Mouse (Mus musculus) frontal cortex, postnatal 14 days (tissue): ENCODE measurements around the gene Cyp20a1.
A peak's percentile ranks its signal among the peaks of the same experiment; 100 is the strongest.

Experiments
- DNase-seq, 2 experiments: peaks; one replicate each; pipeline ENCODE4 v3.0.0; 2022; ENCODE audit warnings: low spot score in 2 of 2

The Cyp20a1 gene

DNA sequence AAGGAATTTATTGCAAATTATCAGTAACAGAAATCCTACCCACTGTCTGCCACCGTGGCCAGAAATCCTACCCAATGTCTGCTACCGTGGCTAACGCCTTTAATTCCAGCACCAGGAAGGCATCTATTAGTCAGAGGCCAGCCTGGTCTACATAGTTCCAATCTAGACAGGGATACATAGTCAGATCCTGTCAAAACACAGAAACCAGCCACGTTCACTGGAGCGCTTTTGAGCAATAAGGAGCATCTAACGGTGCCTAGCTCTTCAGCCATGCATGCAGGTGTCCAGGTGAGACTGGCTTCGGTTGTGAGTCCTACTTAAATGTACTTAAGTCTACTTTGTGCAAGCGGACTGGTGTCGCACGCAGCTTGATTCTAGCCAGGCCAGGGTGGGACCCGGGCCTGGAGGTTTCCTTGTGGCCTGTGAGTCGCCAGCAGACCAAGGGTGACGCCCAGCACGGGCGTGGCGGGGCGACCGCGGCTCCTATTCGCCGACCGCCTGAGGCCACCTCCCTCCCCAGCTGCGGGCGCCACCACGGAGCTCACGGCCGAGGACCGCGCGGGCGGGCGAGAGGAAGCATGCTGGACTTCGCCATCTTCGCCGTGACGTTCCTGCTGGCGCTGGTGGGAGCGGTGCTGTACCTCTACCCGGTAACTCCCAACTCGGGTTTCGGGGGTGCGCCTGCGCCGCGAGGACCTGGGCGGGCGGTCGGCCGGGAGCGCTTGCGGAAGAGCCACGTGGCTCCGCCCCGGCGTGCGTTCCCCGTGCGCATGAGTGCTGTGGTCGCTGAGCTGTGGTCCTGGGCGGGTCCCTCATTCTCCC, at the start of gene Cyp20a1:
Gene Cyp20a1 (plus strand): TSS at position 516 of the 822 bp plus-strand sequence.
- DNase-seq = peak; percentile 86 to 87

DNA sequence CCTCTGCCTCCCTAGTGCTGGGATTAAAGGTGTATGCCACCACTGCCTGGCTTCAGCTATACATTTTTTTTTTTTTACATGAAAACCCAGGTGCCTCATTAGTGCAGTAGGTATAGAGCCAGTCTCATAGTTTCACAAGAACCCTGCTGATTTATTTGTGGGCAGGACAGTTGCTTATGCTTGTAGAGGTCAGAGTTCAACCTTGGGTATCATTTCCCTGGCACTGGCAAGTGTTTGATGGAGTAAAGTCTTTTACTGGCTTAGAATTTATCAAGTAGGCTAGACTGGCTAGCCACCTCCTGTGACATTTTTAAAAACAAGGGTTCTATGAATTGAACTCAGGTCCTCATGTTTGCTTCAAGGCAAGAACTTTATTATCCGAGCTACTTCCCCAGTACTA, 49.2 kb upstream of the Cyp20a1 start:
- no peak for DNase-seq

DNA sequence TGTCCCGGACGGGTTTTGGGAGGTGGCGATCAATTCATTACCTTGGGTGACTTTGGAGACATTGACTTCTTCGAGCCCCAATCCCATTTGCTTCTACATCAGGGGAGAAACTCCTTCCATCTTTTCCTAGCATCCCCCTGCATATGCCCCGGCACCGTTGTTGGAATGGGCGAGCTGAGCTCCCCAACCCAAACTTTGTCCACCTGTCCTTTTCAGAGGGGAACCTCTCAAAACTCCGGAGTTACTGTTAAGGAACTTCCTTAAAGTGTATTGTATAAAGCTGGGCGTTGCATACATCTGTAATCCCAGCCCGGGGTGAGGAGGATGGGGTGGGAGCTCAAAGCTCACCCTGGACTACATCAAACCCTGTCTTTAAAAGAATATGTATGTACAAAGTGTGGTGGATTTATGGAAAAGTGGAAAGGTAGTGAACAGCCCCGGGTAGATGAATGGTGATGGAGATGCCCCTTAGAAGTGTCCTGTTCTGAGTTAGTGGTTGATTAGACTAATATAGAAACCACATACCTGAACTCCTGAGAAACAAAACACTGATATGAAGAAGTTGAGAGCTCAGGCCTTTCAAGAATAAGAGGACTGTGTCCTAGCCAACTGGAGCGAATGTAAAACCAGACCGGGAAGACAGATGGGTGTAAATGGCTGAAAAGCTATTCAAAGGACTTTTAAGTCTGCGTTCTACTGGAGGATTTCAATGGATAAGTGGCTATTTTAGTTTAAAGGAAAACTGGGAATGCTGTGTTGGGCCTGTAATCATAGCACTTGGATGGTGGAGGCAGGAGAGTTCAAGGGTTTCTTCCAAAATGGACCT, 720 bp downstream of the Cyp20a1 start:
- no peak for DNase-seq

DNA sequence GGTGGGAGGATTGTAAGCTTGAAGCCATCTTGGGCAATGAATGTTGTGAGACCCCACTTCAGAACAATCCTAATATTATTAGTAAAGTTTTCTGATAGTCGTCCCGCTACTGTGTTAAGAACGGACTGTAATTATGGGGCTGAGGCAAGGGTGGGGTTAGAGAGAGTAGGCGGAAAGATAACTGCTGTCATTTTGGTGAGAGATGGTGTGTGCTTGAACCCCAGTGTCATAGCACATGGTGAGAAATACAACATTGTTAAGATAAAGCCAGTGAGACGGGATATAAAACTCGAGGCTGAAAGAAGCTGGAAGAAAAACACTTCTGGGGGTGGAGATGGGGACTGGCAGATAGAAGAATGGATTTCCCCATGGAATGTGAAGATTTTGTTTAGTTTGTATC, 1.5 kb downstream of the Cyp20a1 start:
- DNase-seq = no peak

DNA sequence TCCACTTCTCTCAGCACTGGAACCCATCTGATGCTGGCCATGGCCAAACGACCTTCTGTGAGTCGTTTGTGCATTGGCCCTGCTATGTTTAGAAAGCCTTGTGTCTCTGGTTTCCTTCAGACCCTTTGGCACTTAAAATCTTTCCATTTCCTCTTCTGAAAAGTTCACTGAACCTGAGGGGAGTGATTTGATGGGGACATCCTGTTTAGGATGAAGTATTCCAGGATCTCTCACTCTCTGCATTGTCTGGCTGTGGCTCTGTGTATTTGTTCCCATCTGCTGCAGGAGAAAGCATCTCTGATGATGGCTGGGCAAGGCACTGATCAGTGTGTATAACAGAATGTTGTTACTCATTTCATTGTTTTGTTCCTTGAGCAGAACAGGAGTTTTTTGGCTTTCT, 2.6 kb downstream of the Cyp20a1 start:
- DNase-seq = no peak

DNA sequence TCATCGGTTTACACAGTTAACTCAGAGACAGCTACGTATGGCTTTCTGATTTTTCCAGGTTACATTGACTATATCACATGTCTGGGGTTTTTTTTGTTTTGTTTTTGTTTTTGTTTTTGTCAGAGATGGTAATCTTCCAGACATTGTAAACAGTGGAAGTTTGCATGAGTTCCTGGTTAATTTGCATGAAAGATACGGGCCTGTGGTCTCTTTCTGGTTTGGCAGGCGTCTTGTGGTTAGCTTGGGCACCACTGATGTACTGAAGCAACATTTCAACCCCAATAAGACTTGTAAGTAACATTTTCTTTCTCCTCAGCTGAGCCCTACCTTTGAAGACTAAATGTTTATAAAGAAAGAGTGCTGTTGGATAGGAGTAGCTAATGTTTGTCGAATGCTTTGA, 9.7 kb downstream of the Cyp20a1 start:
- DNase-seq = no peak

DNA sequence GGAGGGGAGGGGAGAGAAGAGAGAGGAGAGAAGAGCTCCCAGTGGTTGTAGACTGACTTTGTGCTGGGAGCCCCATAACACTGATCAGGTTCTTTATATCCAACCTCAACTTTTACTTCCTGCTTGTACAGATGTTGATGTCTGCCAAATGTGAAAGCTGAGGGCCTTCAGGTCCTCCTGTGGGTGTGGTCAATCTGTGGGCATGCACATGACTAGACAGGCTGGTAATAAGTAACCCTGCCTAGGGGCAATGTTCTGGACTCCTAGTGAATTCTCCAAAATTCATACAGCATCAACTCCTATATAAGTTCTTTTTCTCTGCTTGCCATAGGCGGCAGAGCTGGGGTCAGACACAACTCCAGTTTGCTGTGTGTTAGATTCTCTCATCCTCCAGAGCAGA, 18.5 kb downstream of the Cyp20a1 start:
- DNase-seq = no peak

DNA sequence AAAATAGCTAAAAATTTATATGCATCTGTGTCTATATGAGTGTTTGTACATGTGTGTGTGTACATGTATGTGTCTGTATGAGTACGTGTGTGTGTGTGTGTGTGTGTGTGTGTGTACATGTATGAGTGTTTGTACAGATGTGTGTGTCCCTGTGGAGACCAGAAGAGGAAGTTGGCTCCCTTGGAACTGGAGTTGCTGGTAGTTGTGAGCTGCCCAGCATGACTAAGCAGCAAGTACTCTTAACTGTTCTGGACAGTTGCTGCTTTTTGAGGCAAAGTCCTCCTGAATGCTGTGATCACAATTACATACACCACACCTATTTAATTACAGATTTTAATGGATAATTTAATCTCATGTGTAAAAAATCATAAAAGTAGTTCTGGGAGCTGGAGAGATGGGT, 33.4 kb downstream of the Cyp20a1 start:
- no peak for DNase-seq

DNA sequence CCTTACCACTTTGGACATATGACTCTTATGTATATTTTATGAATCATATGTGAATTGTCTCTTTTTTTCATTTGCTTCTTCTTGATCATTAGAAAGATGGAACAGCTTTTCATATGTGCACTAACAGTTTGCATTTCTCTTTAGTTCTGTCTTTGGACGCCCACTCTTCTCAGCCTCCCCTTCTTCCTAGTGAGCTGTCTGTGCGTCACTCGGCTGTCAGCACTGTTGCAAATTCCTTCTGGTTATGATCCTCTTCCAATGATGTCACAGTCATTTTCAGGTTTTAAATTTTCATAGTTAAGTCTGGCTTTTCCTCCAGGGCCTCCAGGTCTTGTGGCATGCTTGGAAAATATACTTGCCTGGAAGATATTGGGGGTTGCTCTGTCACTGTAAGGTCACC, 38.8 kb downstream of the Cyp20a1 start:
- no peak for DNase-seq

DNA sequence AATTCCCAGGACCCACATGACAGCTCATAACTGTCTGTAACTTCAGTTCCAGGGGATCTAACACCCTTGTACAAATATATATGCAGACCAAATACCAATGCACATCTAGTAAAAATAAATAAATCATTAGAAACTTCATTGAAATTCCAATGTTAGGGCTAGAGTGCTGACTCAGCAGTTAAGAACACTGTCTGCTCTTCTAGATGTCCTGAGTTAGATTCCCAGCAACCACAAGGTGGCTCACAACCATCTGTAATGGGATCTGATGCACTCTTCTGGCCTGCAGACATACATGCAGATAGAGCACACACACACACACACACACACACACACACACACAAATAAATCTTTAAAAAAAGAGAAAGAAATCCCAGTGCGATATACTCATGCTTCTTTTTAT, 61.7 kb downstream of the Cyp20a1 start:
- DNase-seq = no peak

DNA sequence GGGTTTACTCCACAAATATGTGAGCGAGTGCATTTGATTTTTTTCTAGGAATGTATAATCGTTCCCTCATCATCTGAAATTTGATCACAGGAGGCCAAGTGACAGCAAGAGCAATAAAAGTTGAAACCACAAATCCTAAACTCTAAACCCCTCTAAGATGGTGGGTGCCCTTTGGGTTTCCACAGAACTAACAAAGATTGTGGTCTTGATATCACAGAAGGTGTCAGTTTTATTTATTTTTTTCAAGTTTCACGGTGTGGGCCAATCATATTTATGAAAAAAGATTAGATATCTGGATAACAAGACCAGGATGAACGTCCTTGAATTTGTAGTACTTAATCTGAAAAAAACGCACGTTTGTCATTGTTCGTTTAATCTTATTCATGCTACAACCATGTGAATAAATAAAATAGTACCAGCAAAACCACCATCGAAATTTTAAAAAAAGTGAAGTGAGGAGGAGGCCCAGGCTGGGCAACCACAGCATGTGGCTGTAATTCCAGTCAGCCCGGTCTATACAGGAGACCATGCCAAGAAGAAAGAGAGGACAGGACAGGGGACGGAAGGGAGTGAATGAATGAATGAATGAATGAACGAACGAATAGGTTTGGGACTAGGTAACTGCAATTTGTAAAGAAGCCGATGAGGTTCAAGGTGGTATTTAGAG, 65.5 kb downstream of the Cyp20a1 start:
- no peak for DNase-seq

DNA sequence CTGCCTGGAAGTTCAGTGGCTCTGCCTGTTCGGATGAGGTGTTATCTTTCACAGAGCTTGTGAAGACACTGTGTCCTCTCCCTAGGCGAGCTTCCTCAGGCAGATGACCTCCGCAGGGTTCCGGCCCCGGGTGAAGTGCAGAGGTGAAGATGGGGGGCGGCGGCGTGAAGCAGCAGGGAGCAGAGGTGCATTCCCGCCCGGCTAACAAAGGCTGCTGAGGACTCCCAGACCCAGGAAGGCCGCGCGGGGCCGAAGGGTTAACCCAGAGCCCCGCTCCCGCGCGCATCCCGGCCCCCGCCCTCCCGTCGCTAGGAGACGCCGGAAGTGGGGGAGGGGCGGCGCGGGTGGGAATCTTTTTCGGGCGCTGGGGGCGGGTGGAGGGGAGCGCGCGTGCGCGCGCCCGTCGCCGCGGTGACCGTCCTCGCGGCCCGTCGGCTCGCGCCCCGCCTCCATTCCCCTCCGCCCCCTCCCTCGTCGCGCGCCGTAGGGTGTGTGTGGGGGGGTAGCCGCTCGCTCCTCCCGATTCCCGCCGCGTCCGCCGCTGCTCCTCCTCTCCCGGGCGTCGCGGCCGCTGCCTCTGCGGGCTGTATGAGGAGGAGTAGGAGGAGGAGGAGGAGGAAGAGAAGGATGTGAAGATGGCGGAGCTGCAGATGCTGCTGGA, 66.2 kb downstream of the Cyp20a1 start, which contains the start of gene Abi2:
Gene Abi2 (plus strand): TSS at position 452 of the 661 bp plus-strand sequence.
- peak; percentile 86 for DNase-seq

DNA sequence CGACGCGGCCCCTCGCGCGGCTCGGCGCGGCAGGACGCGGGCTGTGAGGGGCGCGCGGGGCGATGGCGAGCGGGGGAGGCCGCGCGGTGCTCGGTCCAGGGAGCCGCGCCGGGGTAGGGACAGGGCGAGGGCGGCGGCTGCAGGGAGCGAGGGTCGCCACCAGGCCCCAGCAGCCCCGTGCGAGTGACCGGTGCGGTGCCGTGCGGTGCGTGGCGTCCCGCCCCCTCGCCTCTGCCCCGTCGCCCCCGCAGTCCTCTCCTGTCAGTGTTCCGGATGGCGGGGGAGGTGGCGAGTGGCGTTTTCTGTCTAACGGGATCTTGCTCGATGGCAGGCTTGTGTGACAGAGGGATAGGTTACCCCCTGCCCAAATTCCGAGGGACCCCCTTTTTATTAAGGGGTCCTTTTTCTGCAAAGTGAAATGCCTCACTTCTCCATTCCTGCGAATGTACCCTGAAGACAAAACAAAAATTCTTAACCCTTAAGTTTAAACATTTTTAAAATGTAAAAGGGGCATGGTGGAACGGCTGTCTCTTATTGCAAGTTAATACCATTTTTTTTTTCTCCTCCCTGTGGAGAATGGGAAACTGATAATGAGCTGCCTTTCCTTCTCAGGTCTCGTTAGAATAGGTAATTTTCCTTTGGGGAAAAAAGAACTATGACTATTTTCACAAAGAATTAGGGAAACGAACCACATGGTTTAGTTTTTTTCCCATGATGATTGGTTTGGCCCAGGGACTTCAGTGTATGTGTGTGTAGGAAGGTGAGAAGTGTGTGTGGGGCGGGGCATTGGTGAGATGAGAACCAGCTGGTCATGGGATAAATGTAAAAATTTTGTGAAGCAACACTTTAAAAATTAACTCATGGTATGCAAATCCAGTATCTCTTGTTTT, 67.0 kb downstream of the Cyp20a1 start:
- peak; percentile 19 to 35 for DNase-seq

DNA sequence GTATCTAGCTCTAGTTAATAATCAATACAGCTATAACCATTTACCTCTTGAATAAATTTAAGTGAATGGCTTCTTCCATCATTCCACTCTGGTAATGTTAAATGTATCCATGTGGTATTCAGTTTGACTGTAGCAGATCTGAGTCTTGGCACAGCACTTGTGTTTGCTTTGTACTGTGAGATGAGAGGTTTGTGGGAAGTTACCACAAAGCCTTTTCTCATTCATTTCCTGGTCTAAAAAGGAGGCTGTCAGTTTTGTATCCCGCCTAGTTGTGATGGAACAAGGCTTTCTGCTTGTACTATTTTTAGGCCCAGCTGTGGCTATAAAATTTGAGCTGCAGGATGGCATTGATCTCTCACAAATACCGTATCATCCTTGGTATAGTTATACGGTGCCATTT, 73.6 kb downstream of the Cyp20a1 start:
- no peak for DNase-seq

DNA sequence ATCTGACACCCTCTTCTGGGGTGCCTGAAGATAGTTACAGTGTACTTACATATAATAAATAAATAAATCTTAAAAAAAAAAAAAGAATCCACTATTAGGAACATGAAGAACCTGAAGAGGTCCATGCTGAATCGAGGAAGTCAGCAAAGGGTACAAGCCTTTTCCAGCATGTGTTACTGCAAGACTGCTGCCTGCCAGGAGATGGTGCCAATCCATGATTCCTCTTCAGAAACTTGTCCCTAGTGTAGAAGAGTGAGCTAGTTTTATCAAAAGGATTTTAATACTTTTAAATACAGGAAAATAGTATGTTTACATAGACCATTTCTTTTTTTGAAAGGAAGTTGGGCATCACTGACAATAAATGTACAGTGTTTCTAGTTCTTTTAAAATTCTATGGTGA, 80.8 kb downstream of the Cyp20a1 start:
- no peak for DNase-seq

DNA sequence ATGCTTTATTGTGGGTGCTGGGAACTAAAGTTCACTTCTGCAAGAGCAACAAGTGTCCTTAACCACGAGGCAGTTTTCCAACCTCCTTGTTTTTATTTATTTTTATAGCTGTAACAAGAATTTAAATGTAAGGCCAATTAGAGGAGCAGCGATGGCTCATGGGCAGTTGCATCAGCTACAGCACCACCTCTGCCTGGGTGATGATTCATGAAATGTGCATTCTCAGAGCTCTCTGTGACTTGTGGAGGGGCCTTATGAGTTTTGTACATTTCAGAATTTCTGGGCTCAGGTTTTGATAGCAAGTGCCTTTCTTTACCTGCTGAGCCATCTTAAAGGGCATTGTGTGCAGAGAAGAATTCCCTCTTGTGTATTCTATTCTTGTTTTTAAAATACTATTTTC, 85.2 kb downstream of the Cyp20a1 start:
- DNase-seq = no peak

DNA sequence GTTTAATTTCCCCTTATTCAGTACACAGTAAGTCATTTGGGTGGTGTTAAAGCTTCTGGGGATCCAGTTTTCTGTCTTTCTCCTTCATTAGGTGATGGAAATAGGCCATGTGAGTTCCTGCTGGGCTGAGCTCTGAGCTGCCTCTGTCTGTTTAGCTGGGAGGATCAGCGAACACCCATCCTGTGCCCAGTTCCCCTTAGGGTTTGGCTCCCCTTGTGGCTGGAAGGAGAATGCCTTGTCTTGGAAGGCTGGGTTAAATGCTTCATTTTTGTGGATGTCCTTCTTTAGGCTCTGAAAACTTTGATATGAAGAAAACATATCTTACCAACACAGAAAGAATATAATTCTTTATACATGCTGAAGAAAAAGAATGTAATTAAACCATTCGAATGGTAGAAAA, 85.8 kb downstream of the Cyp20a1 start:
- no peak for DNase-seq

DNA sequence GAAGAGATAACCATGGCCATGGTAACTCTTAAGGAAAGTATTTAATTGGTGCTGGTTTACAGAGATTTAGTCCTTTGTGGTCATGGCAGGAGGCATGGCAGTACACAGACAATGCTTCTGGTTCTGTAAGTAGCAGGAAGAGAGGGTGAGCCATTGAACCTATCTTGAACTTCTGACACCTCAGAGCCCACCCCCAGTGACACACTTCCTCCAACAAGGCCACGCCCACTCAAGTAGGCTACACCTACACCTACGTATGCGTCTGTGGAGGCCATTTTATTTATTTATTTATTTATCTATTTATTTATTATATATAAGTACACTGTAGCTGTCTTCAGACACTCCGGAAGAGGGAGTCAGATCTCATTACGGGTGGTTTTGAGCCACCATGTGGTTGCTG, 88.4 kb downstream of the Cyp20a1 start:
- no peak for DNase-seq

DNA sequence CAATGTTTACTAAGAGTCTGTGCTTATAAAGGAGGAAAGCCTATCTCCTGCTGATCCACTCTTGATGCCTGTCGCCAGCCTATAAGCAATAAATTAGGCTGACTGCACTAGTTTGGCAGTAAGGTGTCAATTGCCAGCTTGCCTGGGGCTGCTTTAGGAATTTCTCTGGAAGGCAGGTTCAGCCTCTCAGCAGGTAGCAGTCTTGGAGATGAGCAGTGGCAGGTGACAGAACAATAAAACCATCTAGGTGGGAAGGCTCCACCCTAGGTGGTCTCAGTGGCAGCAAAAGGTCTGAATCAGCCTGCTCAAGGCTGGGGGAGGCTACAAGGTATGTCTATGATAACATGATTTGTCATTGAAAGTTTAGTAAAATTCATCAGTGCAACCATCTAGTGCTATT, 89.4 kb downstream of the Cyp20a1 start:
- DNase-seq = no peak
